Mouse (Mus musculus) gastrocnemius, postnatal 36 days (tissue): ENCODE measurements around the gene Camta1. TPM values are rescaled to one million over a fixed set of nuclear protein-coding genes. Genes with fewer than 3 reads are reported as not detected.

Experiments used
- DNase-seq, 2 experiments: peaks; one replicate each; pipeline ENCODE4 v3.0.0; 2022
- intact Hi-C: fragments of 180-260 bp; cut with DNase I; formaldehyde crosslinking; loops from one replicate; pipeline ENCODE4 v1.15.1; 2025
- total RNA-seq, 2 experiments: library from RNA; stranded (reverse); gene quantifications; 2 replicates each; pipeline ENCODE4 v1.2.3; 2021

The Camta1 gene
- total RNA-seq, 2 experiments from 2014 or later: 93.4 to 109 TPM

DNA sequence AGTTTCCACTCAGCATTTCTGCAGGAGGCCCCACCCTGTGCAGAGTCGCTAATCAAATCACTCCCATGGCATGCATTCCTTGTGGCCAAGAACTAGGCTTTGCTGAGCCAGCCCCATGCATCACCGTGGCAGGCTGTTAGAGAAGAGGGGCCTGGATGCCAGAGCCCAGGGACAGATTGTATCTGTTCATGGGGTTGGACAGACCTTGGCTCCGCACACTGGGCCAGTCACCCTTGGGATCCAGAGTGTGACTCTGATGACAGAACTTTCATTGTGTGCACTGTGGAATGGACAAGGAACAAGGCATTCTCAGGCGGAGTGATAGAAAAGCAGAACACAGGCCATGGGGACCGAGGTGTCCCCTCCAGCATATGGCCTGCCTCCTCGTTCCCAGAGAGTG is 610.9 kb downstream of the Camta1 start:
- intact Hi-C loops: no loop called here
- no peak for DNase-seq

- intact Hi-C loops: no loop called here
- DNase-seq: no peak
Observed at GRCm38 (mm10) chr4:151245068-151245797, 616.4 kb downstream of the Camta1 start.

DNA sequence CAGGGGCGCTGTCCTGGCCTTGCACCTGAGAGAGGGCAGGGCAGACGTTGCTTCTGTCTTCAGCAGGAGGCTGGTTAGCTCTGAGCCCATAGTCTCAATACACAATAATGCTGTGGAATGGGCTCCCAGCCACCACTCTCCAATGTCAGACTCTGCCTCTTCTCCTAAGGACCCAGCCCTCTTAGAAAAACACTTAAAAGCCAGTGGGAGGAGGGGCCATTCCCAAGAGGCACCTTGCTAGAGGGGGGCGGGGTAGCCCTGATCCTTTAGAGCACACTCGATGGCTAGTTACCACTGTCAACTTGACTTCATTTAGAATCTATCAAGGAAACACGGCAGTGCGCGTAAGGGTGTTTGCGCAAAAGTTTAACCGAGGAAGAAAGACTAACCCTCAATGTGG is 618.2 kb downstream of the Camta1 start:
- intact Hi-C loops: no loop called here
- no peak for DNase-seq

- intact Hi-C loops: no loop called here
- no peak for DNase-seq
Observed at GRCm38 (mm10) chr4:151242751-151243150, 618.9 kb downstream of the Camta1 start.

- intact Hi-C loops: no loop called here
Observed at GRCm38 (mm10) chr4:151240465-151240864, 621.2 kb downstream of the Camta1 start.

GRCm38 (mm10) chr4:151238970-151239684 is 622.5 kb downstream of the Camta1 start:
- intact Hi-C loops: no loop called here
- DNase-seq: no peak

More at GRCm38 (mm10) chr4:151240465-151240864, 621.2 kb downstream of the Camta1 start:
- no peak for DNase-seq

- intact Hi-C loops: no loop called here
- DNase-seq: no peak
Observed at GRCm38 (mm10) chr4:151237501-151237900, 624.2 kb downstream of the Camta1 start.

DNA sequence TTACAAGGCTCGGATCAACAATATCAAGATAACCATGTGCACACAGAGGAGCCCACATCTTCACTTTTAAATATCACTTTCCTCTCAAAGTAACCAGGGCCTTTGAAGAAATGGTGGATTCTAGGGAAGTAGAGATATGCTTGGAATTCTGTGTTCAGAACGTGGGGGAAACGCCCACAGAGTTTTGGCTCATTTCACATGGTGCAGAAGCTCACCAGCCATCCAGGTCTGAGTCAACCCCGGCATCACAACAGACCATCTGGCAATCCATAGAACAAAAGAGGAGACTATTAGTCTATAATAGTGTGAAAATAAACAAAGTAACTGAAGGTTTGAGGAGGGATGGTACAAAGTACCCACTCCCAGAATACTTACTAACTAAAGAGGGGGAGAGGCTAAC is 626.7 kb downstream of the Camta1 start:
- DNase-seq: no peak
- intact Hi-C loops: no loop called here

DNA sequence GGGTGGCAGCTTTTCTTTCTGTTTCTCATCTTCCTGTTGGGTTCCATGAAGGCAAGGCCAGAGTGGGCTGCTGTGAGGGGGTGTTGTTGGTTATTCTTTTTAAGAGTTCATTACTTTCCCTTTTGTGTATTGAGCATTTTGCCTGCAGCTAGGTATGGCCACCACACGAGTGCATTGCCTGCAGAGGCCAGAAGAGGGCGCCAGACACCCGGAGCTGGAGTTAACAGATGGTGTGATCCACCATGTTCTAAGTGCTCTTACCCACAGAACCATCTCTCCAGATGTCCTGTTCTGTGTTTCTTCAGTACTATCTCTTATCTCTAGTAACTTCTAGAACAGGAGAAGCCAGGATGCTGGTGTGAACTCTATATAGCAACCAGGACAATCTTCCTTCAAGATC is 629.6 kb downstream of the Camta1 start:
- intact Hi-C loops: no loop called here
- no peak for DNase-seq

- intact Hi-C loops: no loop called here
- no peak for DNase-seq
Observed at GRCm38 (mm10) chr4:151229073-151229472, 632.6 kb downstream of the Camta1 start.

- no peak for DNase-seq
- intact Hi-C loops: no loop called here
Observed at GRCm38 (mm10) chr4:151226496-151226895, 635.2 kb downstream of the Camta1 start.

- intact Hi-C loops: no loop called here
- no peak for DNase-seq
Observed at GRCm38 (mm10) chr4:151224017-151224416, 637.7 kb downstream of the Camta1 start.

- intact Hi-C loops: no loop called here
- no peak for DNase-seq
Observed at GRCm38 (mm10) chr4:151223263-151223996, 638.2 kb downstream of the Camta1 start.

DNA sequence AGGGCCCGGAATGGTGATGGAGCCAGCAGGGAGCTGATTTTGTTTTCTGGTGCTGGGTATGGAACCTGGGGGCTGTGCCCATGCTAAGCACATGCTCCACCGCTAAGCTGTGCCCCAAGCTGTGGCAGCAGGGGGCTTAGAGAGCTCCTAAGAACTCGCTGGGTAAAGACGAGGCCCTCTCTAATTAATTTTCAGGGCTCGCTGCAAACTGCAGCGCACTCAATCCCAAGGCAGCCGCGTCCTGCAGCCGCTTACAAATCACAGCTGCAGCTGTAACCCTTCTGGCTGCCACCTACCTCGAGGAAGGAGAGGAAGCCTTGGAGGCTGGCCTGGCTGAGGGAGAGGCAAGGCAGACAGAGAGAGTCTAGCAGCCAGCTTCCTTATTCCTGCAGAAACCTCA is 639.0 kb downstream of the Camta1 start:
- no peak for DNase-seq
- intact Hi-C loops: no loop called here

GRCm38 (mm10) chr4:151216553-151217292 is 645.0 kb downstream of the Camta1 start:
- intact Hi-C loops: no loop called here
- DNase-seq: no peak

DNA sequence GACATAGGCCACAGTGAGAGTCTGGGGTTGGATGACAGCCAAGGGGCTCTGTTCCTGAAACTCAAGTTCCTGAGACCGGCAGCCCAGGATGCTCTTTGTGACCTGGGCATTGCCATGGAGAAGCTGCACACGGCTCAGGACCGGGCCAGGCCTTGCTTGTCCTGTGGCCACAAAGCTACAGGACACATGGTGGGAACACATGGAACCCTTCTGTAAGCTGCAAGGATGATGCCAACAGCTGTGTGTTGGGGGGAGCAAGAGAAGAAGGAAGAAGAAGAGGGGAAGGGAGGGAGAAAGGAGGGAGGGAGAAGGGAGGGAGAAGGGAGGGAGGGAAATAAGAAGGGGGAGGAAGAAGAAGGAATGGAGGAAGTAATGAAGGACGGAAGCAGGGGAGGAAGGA is 645.8 kb downstream of the Camta1 start:
- DNase-seq: no peak
- intact Hi-C loops: no loop called here

DNA sequence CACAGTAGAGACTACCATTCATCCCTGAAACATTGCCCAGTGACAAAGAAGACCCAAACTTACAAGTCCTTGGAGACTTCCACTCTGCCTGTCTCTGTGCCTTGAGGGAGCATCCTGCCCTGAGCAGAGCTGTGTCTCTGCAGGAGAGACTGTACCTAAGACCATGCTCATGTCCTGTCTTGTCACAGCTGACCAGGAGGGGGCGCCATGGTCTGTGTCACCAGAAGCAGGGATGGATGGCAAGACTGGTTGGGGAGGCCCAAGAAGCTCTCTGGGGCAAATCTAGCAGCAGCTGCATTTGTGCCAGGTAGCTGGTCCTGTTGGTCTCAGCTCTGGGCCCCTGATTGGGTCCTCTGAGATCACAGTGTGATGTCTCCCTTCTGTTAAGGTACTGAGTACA is 646.5 kb downstream of the Camta1 start:
- intact Hi-C loops: no loop called here
- DNase-seq: no peak

DNA sequence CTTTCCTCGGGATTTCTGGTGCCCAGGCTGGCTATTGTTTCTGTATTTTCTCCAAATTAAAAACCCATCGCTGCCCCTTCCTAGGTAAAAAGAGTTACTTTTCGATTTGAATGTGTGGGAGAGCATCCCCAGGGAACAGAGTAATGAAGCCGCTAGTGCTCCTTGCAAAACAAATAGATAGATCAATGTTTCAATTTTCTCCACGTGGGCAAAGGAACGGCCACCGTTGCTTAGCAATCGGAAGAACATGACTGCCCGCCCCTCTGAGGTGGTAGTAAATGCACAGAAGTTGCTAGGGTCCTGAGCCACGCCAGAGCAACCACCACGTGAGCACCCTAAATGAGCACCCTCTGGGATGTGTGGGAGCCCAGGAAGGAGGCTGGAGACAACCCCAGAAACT is 648.2 kb downstream of the Camta1 start:
- no peak for DNase-seq

DNA sequence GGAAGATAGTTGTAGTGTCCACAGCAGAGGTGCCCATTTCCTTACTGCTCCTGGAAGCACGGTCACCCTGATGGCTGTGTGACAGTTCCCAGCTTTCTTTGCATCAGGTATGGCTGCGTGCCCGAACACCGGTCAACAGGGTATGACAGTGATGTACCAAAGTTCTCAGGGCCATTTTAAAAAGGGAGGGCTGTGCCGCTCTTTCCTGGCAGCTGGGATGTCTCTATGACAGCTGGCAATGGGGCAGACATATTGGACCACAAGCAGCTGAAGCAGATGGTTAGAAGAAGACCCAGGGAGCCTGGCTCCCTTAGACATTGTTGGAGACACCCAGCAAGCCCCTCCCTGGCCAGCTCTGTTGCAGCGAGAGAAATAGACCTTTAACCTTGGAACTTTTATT is 649.7 kb downstream of the Camta1 start:
- intact Hi-C loops: no loop called here
- DNase-seq: no peak

More for the DNA sequence above, 648.2 kb downstream of the Camta1 start:
- intact Hi-C loops: no loop called here

DNA sequence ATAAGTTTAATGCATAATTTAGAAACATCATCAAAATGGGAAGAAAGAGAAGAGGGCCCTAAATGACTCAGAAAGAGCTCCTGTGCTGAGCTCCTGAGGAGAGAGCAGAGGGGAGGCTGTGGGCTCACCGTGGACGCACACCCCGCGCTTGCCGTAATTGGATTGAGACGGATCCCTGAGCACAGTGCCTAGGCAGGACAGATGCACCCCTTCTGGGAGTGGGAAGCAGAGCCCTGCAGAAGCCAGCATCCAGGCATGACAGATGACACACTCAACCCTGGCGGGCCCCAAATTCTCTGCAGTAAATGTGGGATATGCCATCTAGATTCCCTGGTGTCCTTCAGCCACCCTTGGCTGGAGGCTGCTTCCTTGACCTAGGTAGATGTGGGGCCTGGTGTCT is 654.1 kb downstream of the Camta1 start:
- DNase-seq: no peak
- intact Hi-C loops: no loop called here

DNA sequence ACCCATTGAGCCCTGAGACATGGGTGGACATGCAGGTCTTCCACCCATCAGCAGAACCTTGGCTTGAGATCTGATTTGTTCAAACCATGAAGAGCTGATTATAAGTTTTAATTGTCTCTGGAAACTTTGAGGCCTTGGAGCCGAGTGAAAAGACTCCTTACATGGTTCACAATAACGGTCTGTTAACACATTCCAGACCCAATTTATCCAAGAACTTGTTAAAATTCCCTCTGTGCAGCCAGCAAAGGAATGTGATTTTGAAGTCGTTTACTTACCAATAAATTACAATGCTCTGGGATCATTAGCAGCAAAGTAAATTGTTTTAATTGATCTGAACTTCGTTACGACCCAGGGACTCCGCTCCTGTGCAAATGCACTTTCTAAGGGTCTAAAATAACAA is 658.8 kb downstream of the Camta1 start:
- DNase-seq: no peak
- intact Hi-C loops: no loop called here
